Mouse (Mus musculus) forebrain, embryonic 16.5 days (tissue): ENCODE results near the gene Ccin. TPM values are rescaled to one million over a fixed set of nuclear protein-coding genes. Genes with fewer than 3 reads are reported as not detected.

Source experiments
- ATAC-seq: fragments of 200-750 bp; cut with Nextera tagmentation; 2 replicates; pipeline ENCODE4 v1.8.0; 2017; ENCODE audit warnings: mild to moderate bottlenecking, moderate library complexity
- H3K27ac ChIP-seq: fragments of 300-500 bp; sonication (generic); 2 replicates; pipeline ENCODE4 v1.5.1; 2014; ENCODE audit warnings: low read length, control low read depth
- H3K27me3 ChIP-seq: fragments of 300-500 bp; sonication (generic); replicated peaks from 2 replicates; pipeline ENCODE4 v1.6.1; 2014; ENCODE audit warnings: low read length; ENCODE audit not compliant: control insufficient read depth, insufficient read depth
- H3K36me3 ChIP-seq: fragments of 300-500 bp; sonication (generic); 2 replicates; pipeline ENCODE4 v1.6.1; 2014; ENCODE audit not compliant: control insufficient read depth, insufficient read depth
- H3K4me1 ChIP-seq: fragments of 300-500 bp; sonication (generic); replicated peaks from 2 replicates; pipeline ENCODE4 v1.6.1; 2014; ENCODE audit warnings: low read length; ENCODE audit not compliant: control insufficient read depth, insufficient read depth
- H3K4me2 ChIP-seq: fragments of 300-500 bp; sonication (generic); 2 replicates; pipeline ENCODE4 v1.6.1; 2014; ENCODE audit warnings: mild to moderate bottlenecking, low read length, control low read depth
- H3K4me3 ChIP-seq: fragments of 300-500 bp; sonication (generic); replicated peaks from 2 replicates; pipeline ENCODE4 v1.5.1; 2014; ENCODE audit warnings: mild to moderate bottlenecking, low read length, control low read depth
- H3K9ac ChIP-seq: fragments of 300-500 bp; sonication (generic); replicated peaks from 2 replicates; pipeline ENCODE4 v1.6.1; 2014; ENCODE audit warnings: low read depth, low read length, control low read depth
- H3K9me3 ChIP-seq: fragments of 300-500 bp; sonication (generic); 2 replicates; pipeline ENCODE4 v1.6.1; 2016; ENCODE audit warnings: low read length; ENCODE audit not compliant: control insufficient read depth
- WGBS: fragments of 180-500 bp; shearing (Covaris S2); extraction: QIAGEN DNeasy Blood & Tissue Kit; methylation state at CpG from one replicate; pipeline ENCODE4 v1.1.7; 2014; 5-methylcytosine and 5-hydroxymethylcytosine counted together
- polyA plus RNA-seq: library from polyadenylated mRNA; unstranded; fragments of >200 nt; fragmentation: Nextera tagmentation; extraction: Ambion mirVana; gene quantifications from 2 replicates; pipeline ENCODE4 v1.2.1, GENCODE M21; 2015

Gene Ccin
- polyA plus RNA-seq, 1 experiment from 2014 or later, result not detected

GRCm38 (mm10) chr4:44023681-44024080 lies 40.4 kb downstream of the Ccin start:
- Histone ChIP-seq H3K4me3 (no peak overlapping the region), H3K36me3 (peaks cover 28% of the 10 kb centered on the region), H3K9ac (no peak overlapping the region), H3K27me3 (no peaks in the 10 kb centered on the region), H3K9me3 (no peaks in the 10 kb centered on the region), H3K4me1 (no peaks in the 10 kb centered on the region), H3K4me2 (no peak overlapping the region), H3K27ac (no peak overlapping the region)
- WGBS, result 97% methylated on average over 9 of the region's 9 CpGs
- no peak for ATAC-seq

- Histone ChIP-seq H3K4me1 (no peaks in the 10 kb centered on the region), H3K27ac (no peak overlapping the region), H3K4me2 (no peak overlapping the region), H3K9me3 (no peaks in the 10 kb centered on the region), H3K27me3 (no peaks in the 10 kb centered on the region), H3K4me3 (no peak overlapping the region), H3K36me3 (peaks cover 25% of the 10 kb centered on the region), H3K9ac (no peak overlapping the region)
- no peak for ATAC-seq
- WGBS, result 94% methylated on average over 6 of the region's 6 CpGs
These were observed 41.0 kb downstream of the Ccin start for GRCm38 (mm10) chr4:44024241-44024640.

- Histone ChIP-seq H3K9ac (no peak overlapping the region), H3K4me1 (no peaks in the 10 kb centered on the region), H3K27me3 (no peaks in the 10 kb centered on the region), H3K4me2 (no peak overlapping the region), H3K27ac (no peak overlapping the region), H3K36me3 (peaks cover 20% of the 10 kb centered on the region), H3K4me3 (no peak overlapping the region), H3K9me3 (no peaks in the 10 kb centered on the region)
- WGBS, result 88% methylated on average over 6 of the region's 6 CpGs
- no peak for ATAC-seq
These were observed 42.3 kb downstream of the Ccin start for GRCm38 (mm10) chr4:44025570-44025969.

DNA sequence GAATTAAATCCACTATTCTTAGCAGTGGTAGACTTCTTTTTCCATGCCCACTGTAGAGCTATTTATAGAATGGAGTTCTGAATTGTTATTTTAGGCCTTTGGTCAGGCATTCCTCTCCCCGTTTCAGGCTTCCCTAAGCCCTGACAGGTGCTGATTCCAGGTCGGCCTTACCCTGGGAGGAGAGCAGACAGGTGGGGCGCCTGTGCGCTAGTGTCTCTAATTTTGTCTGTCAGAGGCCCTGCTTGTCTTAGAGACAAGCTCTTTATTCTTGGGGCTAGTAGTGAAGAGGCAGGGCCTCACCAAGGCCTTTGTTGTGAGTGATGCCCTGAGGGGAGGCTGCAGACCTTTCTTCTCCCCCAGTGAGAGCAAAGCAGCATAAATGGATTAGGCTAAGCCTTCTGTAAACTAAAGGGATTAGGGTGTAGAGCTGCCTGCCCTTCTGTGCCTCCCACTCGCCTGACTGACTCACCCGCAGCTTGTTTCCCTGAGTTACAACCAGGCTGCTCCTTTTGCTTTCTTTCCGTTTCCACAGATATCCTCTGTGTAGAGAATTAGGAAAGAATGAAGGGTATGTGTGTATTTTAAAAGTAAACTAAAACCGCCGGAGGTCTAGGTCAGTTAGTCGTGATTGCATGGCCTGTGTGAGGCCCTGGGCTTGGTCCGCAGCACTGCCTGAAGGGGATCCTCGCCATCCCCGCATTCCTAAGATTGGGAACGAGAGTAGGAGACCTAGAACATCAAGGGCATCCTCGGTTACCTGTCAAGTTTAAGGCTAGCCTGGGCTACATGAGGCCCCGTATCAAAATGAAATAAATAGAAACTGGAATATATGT lies 45.2 kb downstream of the Ccin start:
- ATAC-seq, result no peak
- no peaks in the 10 kb centered on the region for H3K9me3 ChIP-seq
- H3K36me3 ChIP-seq, result peaks cover 25% of the 10 kb centered on the region
- no peak overlapping the region for H3K9ac ChIP-seq
- no peak overlapping the region for H3K4me2 ChIP-seq
- H3K4me1 ChIP-seq, result no peaks in the 10 kb centered on the region
- 20% methylated on average over 16 of the region's 16 CpGs for WGBS
- H3K27ac ChIP-seq, result no peak overlapping the region
- no peaks in the 10 kb centered on the region for H3K27me3 ChIP-seq
- H3K4me3 ChIP-seq, result no peak overlapping the region

- H3K36me3 ChIP-seq, result peaks cover 25% of the 10 kb centered on the region
- no peak overlapping the region for H3K9ac ChIP-seq
- H3K9me3 ChIP-seq, result no peaks in the 10 kb centered on the region
- no peaks in the 10 kb centered on the region for H3K4me1 ChIP-seq
- no peak overlapping the region for H3K27ac ChIP-seq
- H3K4me2 ChIP-seq, result no peak overlapping the region
- 83% methylated on average over 15 of the region's 15 CpGs for WGBS
- ATAC-seq, result 0 out of 2 replicates have a peak, but pooled peaks have one; percentile 20
- no peak overlapping the region for H3K4me3 ChIP-seq
- H3K27me3 ChIP-seq, result no peaks in the 10 kb centered on the region
These were observed 46.4 kb downstream of the Ccin start for GRCm38 (mm10) chr4:44029661-44030066.

DNA sequence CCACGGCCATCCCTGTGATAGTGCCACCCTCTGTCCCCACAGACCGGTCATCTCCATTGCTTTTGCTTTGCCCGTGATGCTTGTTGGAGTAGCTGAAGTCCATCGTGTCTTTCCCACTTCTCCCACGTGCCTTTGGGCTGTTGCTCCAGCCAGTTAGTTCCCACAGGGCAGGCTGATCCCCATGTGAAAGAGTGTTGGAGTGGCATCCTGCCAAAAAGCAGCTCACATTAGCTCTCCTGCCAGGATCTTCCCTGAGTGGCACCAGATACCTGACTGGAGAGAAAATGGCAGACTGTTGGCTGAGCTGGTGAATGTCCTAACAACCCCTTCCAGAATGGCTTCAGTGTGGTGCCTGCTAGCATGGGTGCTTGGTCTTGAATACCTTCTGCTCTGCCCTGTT lies 48.2 kb downstream of the Ccin start:
- Histone ChIP-seq H3K36me3 (peaks cover 22% of the 10 kb centered on the region), H3K4me2 (no peak overlapping the region), H3K9ac (no peak overlapping the region), H3K9me3 (no peaks in the 10 kb centered on the region), H3K4me1 (no peaks in the 10 kb centered on the region), H3K27me3 (no peaks in the 10 kb centered on the region), H3K27ac (no peak overlapping the region), H3K4me3 (no peak overlapping the region)
- ATAC-seq, result no peak
- 72% methylated on average over 5 of the region's 5 CpGs for WGBS

Other genes starting within 250 kb of the Ccin start
- not detected in 2 replicates for gene Olfr159, start 212.5 kb upstream of the Ccin start, polyA plus RNA-seq
- gene Olfr156, start 159.6 kb upstream of the Ccin start, polyA plus RNA-seq, result not detected in 2 replicates
- not detected in 2 replicates for gene Olfr157, start 143.3 kb upstream of the Ccin start, polyA plus RNA-seq
- not detected in 2 replicates for gene Olfr155, start 131.9 kb upstream of the Ccin start, polyA plus RNA-seq
- 4.8 and 5.1 TPM in 2 replicates for gene Reck, start 108.0 kb upstream of the Ccin start, polyA plus RNA-seq
- gene Glipr2, start 26.1 kb upstream of the Ccin start, polyA plus RNA-seq, result 27.2 and 28.8 TPM in 2 replicates
- 296 and 297 TPM in 2 replicates for gene Clta, start 21.0 kb downstream of the Ccin start, polyA plus RNA-seq
- gene Gne, start 100.7 kb downstream of the Ccin start, polyA plus RNA-seq, result 29.2 and 30.6 TPM in 2 replicates